Mouse (Mus musculus): ENCODE results near the gene Nell1. TPM values are rescaled to one million over a fixed set of nuclear protein-coding genes. Genes with fewer than 3 reads are reported as not detected.

Nell1 gene
- total RNA-seq, 2 experiments from 2014 or later, result not detected

DNA sequence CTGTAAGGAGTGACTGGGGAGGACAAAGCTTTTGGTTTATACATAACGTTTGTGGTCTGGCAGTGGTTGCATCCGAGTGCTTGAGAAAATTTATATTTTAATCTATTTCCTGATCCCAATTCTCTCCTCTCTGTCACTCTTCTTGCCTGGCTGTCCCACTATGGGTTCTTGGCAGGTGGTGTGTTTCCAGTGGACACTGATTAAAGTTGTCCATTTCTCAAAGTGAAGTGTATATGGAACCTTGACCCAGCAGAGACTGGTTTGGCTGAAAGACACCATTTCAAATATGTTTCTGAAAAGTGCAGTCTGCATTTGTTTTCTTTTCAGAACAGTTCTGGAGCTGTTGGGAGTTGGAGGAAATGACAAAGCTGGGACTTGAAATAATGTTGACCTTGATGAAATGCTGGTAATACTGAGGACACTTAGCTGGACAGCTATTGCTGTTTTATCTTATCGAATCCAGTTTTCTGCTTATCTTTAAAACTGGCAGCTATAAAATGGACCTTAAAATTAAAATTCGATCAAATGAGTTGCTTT lies 512.3 kb downstream of the Nell1 start:
- DNase-seq, result no peak
- intact Hi-C loops (cut with DNase I), result no loop called here

DNA sequence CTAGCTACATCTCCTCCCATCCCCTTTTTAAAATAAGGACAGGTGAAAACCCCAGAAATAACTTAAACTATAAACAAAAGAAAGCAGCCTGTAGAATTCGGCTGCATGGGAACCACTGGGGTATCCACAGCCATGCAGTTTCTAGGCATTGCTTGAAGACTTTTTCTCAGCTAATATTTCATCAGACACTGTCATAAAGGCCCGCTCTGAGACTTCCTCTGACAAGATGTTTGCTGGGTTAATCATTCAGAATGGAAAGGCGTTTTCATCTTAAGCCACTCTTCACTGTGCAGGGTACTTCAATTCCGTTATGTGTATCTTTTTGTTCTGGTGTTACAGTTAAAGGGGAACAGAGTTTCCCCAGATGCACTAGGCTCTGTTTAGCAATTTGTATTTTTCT lies 526.9 kb downstream of the Nell1 start:
- no peak for DNase-seq
- intact Hi-C loops (cut with DNase I), result no loop called here

DNA sequence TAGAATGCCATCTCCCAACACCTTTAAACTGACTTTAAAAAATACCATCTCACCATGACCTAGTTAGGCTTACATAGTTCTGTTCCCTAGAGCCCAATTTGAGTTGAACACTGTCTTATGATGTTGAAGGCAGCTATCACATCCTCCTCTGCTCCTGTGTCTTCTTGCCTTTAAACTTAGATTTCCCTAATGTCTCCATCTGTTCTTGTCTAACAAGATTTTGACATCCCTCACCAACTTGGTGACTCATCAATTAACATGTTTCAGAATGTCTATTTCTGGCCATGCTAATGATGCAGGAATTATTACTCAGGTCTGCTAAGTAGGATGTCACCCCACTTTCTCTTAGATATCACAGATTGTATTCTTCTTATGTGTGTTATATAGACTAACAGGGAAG lies 532.4 kb downstream of the Nell1 start:
- DNase-seq, result no peak
- intact Hi-C loops (cut with DNase I), result no loop called here

DNA sequence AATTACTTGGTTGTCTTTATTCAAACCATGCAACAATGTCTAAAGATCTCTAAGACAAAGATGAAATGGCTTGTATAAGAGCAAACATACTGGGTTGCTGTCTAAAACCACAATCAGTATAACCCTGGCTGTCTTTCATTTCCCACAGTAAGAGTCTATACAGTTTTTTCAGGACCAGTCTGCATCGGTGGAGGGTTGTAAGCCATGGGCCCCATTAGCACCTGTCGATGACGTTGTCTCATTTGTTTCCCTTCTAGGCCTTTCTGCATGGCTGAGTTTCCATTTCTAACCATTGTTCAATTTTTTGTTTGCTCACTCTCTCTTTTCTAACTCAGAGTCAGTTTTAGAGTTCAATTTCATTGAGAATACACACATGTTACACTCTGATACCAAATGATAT lies 540.2 kb downstream of the Nell1 start:
- intact Hi-C loops (cut with DNase I), result no loop called here

DNA sequence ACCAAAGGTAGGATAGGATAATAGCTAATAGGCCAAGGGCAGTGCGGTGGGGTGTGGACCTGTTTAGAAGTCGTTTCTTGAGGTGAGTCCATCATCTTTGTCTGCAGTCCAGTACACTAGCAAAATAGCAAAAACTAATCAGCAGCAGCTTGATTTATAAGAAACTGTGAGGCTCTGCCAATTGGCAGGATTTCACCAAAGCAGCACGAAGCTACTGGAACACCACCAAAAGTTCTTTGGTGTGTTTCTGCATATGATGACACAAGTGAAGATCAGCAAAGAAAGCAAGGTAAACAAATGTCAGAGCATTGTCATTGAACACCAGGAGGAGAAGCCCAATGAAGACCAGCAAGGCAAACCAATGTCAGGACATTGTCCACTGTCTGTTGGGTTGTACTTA lies 542.0 kb downstream of the Nell1 start:
- DNase-seq, result no peak
- intact Hi-C loops (cut with DNase I), result no loop called here

More for the DNA sequence above, 540.2 kb downstream of the Nell1 start:
- DNase-seq, result no peak

DNA sequence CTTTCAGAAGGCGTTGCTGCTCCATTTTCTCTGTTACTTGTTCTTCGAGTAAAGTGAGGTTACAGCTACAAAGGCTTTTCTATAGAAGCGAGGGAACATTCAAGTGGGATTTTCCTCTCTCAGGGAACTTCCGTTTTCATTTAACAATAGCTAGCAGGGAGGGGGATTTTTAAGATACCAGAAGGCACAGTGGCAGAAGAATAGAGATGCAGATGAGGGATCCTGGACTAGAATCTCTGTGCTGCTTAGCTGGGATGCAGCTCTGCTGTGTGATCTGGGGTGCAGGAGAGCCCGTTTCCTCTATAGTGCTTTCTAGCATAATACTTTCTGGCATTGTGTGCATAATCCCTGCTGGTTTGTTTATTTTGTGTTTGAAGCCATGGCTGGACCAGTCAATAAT lies 568.7 kb downstream of the Nell1 start:
- DNase-seq, result no peak
- intact Hi-C loops (cut with DNase I), result no loop called here

DNA sequence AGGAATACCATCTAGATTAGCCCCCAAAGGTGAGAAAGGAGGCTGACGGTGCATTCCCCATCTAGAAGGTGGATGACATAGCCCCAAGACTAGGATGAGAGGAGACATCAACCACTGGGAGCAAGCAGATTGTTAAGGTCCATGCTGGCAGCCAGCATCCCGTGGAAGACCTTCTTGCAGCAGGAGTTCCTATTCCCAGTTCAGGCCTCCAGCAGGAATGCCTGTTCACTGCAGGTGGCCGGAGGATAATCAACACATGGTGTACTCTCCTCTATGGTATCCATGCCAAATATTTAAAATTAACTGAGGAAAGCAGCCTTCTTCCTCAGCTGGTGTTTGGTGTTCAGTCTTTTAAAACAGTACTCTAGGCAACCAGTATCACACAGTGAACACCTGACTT lies 574.9 kb downstream of the Nell1 start:
- intact Hi-C loops (cut with DNase I), result no loop called here
- DNase-seq, result no peak

DNA sequence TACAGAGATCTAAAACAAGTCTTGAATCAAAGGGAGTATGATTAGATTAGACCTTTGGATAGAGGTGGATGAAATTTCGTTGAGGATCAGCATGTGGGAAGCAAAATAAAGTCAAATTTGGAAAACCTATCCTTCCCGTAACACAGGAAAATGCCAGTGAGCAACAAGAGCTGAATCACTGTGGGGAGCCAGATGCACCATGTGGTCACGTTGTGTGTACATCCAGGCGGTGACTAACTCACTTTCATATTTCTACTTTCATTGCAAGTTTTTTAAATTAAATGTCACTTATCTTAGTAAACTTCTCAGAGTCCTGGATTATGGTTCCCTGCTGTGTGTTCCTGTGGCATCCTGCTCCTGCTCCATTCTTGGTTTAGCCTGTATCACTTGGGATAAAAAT lies 576.8 kb downstream of the Nell1 start:
- no peak for DNase-seq
- intact Hi-C loops (cut with DNase I), result no loop called here

DNA sequence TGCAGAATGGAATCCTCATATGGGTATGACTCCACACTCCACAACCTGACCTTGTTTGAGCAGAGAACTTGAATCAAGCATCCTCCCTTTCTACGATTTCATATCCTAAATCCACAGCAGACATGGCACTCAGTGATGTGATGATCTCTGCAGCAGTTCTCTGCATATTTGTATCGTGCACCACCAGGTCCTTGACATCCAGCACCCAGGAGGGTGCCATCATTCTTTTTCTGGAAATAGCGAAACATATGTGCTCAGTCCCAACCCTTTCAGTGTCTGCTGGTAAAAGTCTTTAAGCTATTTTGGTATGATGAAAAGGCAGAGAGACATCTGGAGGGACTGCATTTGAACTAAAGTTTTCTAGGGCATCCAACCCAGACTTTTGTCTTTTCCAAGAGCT lies 588.0 kb downstream of the Nell1 start:
- intact Hi-C loops (cut with DNase I), result no loop called here
- no peak for DNase-seq

DNA sequence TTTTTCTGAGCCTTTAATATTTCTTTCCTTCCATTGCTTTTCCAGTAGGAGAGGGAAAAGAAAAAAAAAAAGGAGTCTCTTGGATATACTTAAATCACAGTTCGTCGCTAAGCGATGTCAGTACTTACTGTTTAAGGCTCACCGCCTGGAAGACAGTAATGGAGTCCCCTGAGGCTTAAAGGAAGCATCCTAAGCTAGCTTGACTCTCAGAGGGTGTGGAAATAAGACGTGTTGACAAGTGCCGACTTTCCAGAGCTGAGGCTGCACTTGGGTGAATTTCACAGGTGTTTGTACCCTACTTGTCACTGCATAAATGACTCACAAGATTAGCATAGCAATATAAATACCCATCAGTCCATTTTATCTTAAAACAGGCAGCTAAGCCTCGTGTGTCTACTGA lies 599.2 kb downstream of the Nell1 start:
- no peak for DNase-seq
- intact Hi-C loops (cut with DNase I), result no loop called here

DNA sequence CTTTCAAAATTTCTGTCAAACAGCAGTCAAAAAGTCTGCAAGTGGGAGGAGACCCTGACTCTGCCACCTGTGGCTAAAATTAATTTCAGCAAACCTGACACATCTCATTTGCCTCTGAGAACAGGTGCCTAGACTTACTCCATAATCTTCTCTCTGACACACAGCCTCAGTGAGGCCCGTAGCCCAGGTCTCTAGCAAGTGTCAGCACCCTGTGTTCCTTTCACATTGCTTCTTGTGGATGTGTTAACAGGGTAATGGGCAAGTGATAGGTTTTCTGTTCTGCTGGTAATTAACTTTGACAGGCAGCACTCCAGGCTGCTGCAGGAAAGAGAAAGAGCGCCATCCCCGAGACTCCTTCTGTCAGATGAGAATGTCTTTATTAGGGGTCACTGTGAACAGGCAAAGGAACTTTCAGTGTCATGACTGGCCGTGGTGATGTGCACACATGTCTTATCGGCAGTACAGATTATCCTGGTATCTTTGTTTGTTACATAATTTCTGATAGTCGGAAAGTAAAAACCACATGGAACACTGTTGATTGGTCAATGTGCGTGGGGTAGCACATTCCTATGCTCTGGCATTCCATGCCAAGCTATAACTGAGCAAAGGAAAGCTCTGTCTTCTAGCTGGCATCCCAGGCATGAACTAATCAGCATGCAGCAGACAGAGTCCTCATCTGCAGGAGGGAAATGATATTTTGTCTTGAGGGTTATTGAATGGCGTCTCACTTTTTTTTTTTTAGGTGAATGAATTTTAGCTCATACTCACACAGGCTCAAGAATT lies 614.2 kb downstream of the Nell1 start:
- no peak for DNase-seq
- intact Hi-C loops (cut with DNase I), result no loop called here

DNA sequence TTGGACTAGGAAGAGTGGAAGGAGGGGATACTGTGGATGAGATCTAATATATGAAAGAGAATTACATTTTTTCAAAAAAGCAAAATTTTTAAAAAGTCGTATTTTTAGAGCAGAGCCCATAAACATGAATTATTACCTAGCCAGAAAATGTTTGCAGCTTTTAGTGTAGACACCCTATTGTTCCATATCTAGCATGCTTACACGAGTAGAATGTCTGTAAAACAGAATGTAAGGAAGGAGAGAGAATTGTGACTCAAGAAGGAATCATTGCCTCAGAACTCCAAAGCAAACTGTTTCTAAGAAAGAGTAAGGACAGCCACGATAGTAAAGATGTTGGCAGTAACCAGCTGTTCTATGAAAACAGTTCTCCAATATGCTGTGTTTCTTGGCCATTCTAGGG lies 624.2 kb downstream of the Nell1 start, which contains the start of gene 4933405O20Rik:
Gene 4933405O20Rik, plus strand, starts transcription at position 301 of the 400 bp plus-strand sequence.
- no peak for DNase-seq

DNA sequence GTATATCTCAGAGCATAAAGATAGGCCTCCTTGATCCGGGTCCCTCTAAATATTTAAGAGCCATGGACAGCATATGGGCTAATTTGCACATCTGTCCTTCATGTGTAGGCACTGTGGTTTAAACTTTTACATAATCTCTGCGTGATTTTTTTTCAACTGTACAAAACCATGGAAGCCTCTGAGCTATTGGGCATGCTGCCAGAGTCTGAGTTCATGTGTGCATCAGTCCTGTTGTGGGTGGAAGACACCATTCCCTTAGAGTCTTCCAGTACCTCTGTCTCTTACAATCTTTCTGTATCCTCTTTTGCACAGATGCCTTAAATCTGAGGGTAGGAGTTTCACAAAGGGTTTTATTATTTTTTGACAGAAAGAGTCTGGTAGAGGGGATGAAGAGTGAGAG lies 639.4 kb downstream of the Nell1 start:
- intact Hi-C loops (cut with DNase I), result no loop called here
- no peak for DNase-seq

More for the DNA sequence above, 624.2 kb downstream of the Nell1 start, which contains the start of gene 4933405O20Rik:
- intact Hi-C loops (cut with DNase I), result no loop called here

DNA sequence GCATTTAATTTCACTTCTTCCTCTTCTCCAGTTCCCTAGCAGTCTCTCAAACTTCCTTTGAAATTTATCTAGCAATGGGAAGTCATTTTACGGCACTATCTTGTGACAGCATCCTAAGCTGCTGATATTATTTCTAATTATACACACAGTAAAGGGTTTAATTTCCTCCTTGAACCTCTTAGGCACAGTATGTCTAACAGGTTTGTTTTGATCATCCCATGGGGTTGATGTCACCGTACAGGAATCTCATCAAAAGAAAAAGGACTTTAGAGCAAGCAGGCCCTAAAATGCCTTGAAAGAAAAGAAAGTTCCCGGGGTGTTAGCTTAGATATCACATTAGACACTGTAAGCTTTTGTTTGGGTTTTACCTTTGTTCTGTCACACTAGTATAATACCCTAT lies 654.5 kb downstream of the Nell1 start:
- intact Hi-C loops (cut with DNase I), result no loop called here
- DNase-seq, result no peak

DNA sequence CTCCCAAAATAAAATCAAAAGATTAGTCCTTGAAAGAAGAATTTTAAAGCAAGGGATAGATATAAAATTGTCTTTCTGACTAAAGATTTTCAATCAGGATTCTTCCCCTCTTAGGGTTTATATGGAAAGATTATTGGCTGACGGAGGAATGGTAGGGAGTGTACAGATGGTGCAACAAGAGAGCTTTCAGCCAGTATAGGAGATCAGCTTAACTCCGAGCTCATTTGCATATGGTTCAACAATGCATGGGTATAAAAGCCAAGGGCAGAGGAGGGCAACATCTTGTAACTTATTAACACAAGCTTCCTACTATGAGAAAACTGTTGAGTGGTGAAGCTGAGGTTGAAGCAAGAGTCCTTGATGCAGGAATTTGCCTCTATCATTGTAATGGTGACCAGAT lies 658.5 kb downstream of the Nell1 start:
- intact Hi-C loops (cut with DNase I), result no loop called here
- no peak for DNase-seq

DNA sequence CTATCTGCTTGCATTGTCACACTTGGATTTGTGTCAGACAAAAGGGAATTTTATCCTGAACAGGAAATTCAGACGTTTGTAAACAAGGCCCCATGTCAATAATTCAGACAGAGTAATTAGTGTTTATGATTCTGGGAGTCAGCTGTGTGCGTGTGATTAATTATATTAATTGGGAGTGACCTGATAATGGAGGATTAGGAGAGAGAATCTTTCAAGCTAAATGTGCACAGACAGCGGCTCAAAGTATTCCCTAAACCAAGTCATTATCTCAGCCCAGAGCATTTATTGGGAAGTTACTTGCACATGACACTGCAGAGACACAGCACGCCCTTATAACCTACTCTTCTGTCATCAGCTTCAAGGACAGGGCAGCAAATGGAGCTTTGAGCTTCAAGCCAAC lies 697.6 kb downstream of the Nell1 start:
- intact Hi-C loops (cut with DNase I), result no loop called here
- no peak for DNase-seq

DNA sequence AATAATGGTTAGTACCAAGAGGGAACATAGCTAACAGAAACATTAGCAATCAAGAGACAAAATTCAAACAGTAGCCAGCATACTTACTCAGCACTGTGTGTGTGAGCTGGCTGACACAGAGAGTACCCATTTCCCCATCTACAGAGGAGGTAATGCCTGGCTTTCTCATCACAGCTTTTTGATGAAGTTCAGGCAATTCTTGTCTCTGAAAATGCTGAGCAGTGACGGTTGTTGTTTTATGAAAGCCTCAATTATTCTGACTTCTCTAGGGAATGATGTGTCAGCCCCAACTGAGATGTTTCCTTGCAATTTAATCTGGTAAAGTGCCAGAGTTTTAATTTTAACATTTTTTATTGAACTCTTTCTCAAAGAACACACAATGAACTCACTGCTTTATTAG lies 700.8 kb downstream of the Nell1 start:
- no peak for DNase-seq
- intact Hi-C loops (cut with DNase I), result no loop called here

DNA sequence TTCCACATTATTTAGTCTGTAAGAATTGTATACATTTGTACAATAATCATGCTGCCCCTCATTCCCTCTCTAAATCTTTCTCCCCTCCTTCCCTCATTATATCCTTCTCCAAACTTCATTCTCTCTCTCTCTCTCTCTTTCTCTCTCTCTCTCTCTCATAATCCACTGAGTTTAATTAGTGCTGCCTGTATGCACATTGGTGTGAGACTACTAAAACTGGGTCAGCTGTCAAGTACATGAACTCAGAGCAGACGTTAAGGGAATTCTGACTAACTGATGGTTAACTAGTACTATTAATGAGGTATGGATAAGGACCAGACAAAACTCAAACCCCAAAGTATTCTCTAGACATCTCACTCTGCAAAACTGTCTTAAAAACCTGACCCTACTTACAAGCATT lies 702.8 kb downstream of the Nell1 start:
- intact Hi-C loops (cut with DNase I), result no loop called here
- DNase-seq, result no peak

DNA sequence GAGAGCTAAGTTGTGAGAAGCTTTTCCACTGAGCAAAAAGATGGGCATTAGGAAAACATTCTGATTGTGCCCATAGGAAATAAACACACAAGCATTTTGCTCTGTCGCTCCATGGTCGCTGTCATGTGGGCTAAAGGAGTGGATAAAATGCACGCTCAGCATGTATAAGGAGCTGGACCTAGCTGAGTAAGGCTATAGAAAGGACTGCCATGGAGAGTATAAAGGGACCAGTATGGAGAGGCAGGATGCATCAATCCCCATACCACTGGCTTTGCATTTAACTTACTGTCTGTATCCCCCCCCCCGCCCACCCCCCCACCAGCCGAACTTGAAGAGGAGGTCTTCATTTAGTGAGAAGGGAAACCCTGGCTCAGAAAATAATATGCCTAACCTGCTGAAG lies 711.7 kb downstream of the Nell1 start:
- no peak for DNase-seq
- intact Hi-C loops (cut with DNase I), result no loop called here

DNA sequence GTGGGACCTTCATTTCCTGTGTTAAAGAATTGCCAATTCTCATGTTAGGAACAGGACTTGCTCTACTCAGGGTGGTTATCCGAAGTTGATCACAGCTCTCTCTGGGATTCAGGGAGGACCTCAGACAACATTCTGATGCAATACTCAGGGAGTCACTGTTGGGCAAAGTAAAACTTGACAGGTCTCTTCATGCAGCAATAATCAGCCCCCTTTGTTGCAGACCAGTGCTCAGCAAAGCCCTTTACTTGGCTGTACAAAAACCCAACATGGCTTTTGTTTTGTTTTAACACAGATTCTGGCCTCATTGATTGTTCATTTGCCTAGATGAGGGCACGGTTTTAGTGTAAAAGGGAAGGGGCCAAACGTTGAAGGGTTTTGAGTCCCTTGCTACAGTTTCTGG lies 750.5 kb downstream of the Nell1 start:
- no peak for DNase-seq
- intact Hi-C loops (cut with DNase I), result no loop called here

DNA sequence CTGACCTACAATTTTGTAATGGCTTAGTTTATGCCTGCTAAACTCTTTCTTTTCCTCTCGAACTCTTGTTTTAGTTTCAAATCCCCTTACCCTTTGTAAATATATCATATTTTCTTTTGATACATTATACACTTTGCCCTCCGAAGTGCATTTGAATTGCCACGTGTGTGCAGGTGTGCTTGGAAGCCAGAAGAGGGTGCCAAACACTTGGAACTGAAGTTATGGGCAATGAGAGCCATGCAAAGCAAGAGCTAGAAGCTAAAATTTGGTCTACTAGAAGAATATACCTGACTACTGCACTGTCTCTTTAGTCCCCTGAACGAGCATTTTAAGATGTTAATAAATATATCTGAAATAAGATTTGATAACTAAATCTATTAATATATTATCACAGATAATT lies 756.3 kb downstream of the Nell1 start:
- intact Hi-C loops (cut with DNase I), result no loop called here
- DNase-seq, result no peak

DNA sequence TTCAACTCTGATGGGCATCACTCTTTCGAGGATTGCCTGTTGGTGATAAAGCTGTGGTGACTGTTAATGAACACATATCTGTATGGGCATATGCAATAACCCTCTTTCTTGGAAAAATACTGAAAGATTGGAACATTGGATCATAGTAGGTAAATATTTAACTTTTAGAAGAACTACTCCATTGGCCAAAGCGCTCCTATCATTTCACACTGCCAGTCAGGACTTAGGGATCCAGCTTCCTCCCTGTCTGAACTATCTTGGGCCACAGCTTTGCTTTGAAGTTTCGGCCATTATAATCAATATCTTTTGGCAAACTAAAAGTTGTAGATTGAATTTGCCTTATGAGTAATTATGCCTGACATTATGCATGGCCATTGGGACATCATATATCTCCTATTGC lies 780.9 kb downstream of the Nell1 start:
- DNase-seq, result no peak
- intact Hi-C loops (cut with DNase I), result loop anchor here (10.0 kb wide), 1 partner anchor 449 kb away; no protein-coding TSS in a partner anchor

Data from gastrocnemius, postnatal 36 days (tissue).